Mouse (Mus musculus): ENCODE results near the gene Myo16. TPM values are rescaled to one million over a fixed set of nuclear protein-coding genes. Genes with fewer than 3 reads are reported as not detected.

Myo16 gene
- polyA plus RNA-seq, 1 experiment: not detected

- H3K4me1 ChIP-seq: no peaks in the 10 kb centered on the region
- TF ChIP-seq GATA1 (IDR thresholded peaks at IDR 0.05; ENCODE audit: borderline replicate concordance, low read length) (no peak), FLI1 (IDR thresholded peaks at IDR 0.05; ENCODE audit: low read length) (no peak)
- no peak overlapping the region for H3K4me3 ChIP-seq (replicated peaks)
- H3K27me3 ChIP-seq (replicated peaks): peaks cover 6% of the 10 kb centered on the region
- H3K9me3 ChIP-seq: no peaks in the 10 kb centered on the region
- no peaks in the 10 kb centered on the region for H3K36me3 ChIP-seq (replicated peaks; ENCODE audit: low read length)
Measured at GRCm38 (mm10) chr8:10222770-10223169, 69.1 kb downstream of the Myo16 start.

DNA sequence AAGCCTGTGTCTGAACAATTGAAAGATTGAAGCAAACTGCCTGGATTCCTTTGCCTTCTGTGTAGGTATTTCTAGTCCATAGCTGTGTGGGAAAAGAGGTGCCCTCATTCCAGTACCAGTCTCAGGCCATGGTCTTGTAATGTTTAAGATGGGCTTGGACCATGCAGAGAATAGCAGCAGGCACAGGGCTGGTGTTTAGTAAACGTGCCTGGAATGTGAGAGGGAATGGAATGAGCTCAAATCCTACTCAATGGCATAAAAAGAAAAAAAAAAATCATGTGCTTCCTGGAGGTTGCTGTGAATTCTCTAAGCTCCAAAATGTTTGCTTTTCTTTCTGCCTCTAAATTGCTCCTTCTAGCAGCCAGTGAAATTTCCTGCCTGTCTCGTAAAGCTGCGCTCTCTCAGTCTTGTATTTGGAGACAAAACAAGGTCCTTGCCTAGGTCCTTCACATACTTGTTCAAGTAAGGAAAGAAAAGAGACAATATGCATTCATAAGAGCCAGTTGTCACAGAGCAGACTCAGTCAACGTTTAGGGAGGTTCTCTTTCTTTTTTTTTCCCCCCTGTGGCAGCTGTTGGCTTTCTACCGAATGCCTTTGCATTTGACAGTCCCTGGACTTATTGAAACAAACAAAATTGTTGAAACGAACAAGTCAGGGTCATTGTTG lies 70.0 kb downstream of the Myo16 start:
- peaks cover 1% of the 10 kb centered on the region for H3K27me3 ChIP-seq (replicated peaks)
- TF ChIP-seq GATA1 (IDR thresholded peaks at IDR 0.05; ENCODE audit: borderline replicate concordance, low read length) (no peak), FLI1 (IDR thresholded peaks at IDR 0.05; ENCODE audit: low read length) (no peak)
- no peak overlapping the region for H3K4me3 ChIP-seq (replicated peaks)
- H3K4me1 ChIP-seq: no peaks in the 10 kb centered on the region
- no peaks in the 10 kb centered on the region for H3K36me3 ChIP-seq (replicated peaks; ENCODE audit: low read length)
- no peaks in the 10 kb centered on the region for H3K9me3 ChIP-seq

DNA sequence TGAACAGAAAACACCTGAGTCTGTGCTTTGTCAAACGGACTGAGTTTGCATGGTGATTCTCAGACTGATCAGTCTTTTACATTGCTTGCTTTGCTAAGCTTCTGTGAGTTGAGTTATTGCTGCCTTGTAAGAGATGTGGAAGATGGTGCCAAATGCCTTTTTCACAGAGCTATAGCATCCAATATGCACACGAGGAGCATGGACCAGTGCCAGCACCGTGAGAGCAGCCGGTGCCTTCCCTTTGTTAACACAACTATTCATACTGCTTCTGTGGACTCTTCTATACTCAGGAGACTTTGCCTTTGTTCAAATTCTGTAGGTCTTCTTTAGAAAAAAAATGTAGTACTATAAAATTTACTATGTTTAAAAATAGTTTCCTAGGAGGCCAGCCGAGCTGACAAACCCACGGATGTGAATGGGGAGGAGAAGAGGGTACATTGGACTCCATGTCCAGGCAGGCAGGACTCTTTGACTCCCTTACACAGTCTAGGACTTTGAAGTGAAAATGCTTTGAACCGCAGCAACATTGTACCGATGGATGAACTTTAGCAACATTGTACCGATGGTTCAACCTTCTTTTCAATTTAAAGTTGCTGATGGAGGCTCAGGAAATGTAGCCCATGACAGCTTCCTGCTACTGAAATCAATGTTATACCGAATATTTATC lies 70.7 kb downstream of the Myo16 start:
- Histone ChIP-seq H3K4me3 (replicated peaks) (no peak overlapping the region), H3K4me1 (no peaks in the 10 kb centered on the region), H3K36me3 (replicated peaks; ENCODE audit: low read length) (no peaks in the 10 kb centered on the region), H3K9me3 (no peaks in the 10 kb centered on the region), H3K27me3 (replicated peaks) (no peaks in the 10 kb centered on the region)
- TF ChIP-seq FLI1 (IDR thresholded peaks at IDR 0.05; ENCODE audit: low read length) (no peak), GATA1 (IDR thresholded peaks at IDR 0.05; ENCODE audit: borderline replicate concordance, low read length) (no peak)

DNA sequence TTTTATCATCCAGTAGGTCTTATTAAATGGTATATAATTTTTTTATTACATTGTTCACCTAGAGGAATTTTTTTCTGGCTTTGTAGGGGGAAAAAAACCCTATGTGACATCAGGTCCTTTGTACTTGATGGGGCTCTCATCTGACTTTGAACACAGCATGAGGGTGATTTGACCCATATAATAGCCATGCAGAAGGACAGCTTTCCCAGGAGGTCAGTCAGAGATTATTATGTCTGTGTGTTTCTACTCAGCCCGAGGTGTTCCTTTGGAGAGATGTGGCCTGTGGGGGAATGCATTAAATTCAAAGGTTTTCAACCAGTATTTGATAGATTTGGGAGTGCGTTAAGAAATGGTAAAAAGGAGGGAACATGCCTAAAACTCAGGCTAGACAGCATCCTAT lies 71.3 kb downstream of the Myo16 start:
- Histone ChIP-seq H3K4me3 (replicated peaks) (no peak overlapping the region), H3K4me1 (no peaks in the 10 kb centered on the region), H3K36me3 (replicated peaks; ENCODE audit: low read length) (no peaks in the 10 kb centered on the region), H3K9me3 (no peaks in the 10 kb centered on the region), H3K27me3 (replicated peaks) (no peaks in the 10 kb centered on the region)
- TF ChIP-seq GATA1 (IDR thresholded peaks at IDR 0.05; ENCODE audit: borderline replicate concordance, low read length) (no peak), FLI1 (IDR thresholded peaks at IDR 0.05; ENCODE audit: low read length) (no peak)

GRCm38 (mm10) chr8:10230746-10231369 lies 77.1 kb downstream of the Myo16 start:
- Histone ChIP-seq H3K27me3 (replicated peaks) (peaks cover 4% of the 10 kb centered on the region), H3K9me3 (no peaks in the 10 kb centered on the region), H3K4me1 (0 out of 2 replicates have a peak, but pooled peaks cover 3% of the 10 kb centered on the region), H3K4me3 (replicated peaks) (no peak overlapping the region), H3K36me3 (replicated peaks; ENCODE audit: low read length) (no peaks in the 10 kb centered on the region)
- TF ChIP-seq FLI1 (IDR thresholded peaks at IDR 0.05; ENCODE audit: low read length): no peak
- no peak for TF ChIP-seq GATA1 (IDR thresholded peaks at IDR 0.05; ENCODE audit: borderline replicate concordance, low read length)

DNA sequence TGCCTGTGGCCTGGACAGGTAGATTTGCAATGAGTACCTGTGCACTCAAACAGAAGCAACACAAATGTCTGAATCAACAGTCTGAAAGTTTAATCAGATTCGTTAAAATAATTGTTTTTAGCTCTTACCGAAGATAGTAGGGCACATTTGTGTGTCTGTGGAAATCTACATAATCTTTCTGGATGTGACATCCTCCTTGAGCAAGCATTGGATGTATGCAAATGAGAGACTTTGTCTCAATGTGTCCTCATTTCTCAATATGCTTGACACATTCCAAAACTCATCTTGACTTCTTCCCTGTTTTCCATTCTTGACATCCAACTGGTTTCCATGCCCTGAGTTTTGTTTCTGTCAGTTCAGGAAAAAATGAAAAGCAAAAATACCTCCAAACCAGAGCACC lies 80.8 kb downstream of the Myo16 start:
- H3K27me3 ChIP-seq (replicated peaks): peaks cover 6% of the 10 kb centered on the region
- H3K4me3 ChIP-seq (replicated peaks): no peak overlapping the region
- no peak for TF ChIP-seq GATA1 (IDR thresholded peaks at IDR 0.05; ENCODE audit: borderline replicate concordance, low read length)
- no peak for TF ChIP-seq FLI1 (IDR thresholded peaks at IDR 0.05; ENCODE audit: low read length)
- no peaks in the 10 kb centered on the region for H3K9me3 ChIP-seq
- H3K4me1 ChIP-seq: 0 out of 2 replicates have a peak, but pooled peaks cover 3% of the 10 kb centered on the region
- no peaks in the 10 kb centered on the region for H3K36me3 ChIP-seq (replicated peaks; ENCODE audit: low read length)

- Histone ChIP-seq H3K9me3 (no peaks in the 10 kb centered on the region), H3K4me1 (no peaks in the 10 kb centered on the region), H3K36me3 (replicated peaks; ENCODE audit: low read length) (no peaks in the 10 kb centered on the region), H3K27me3 (replicated peaks) (no peaks in the 10 kb centered on the region), H3K4me3 (replicated peaks) (no peak overlapping the region)
- TF ChIP-seq FLI1 (IDR thresholded peaks at IDR 0.05; ENCODE audit: low read length) (no peak), GATA1 (IDR thresholded peaks at IDR 0.05; ENCODE audit: borderline replicate concordance, low read length) (no peak)
Measured at GRCm38 (mm10) chr8:10243344-10243743, 89.6 kb downstream of the Myo16 start.

GRCm38 (mm10) chr8:10249156-10249555 lies 95.4 kb downstream of the Myo16 start:
- Histone ChIP-seq H3K27me3 (replicated peaks) (peaks cover 12% of the 10 kb centered on the region), H3K4me3 (replicated peaks) (no peak overlapping the region), H3K9me3 (peaks cover 5% of the 10 kb centered on the region; the same call in 1 of the 2 replicates), H3K4me1 (peaks cover 3% of the 10 kb centered on the region; the same call in 1 of the 2 replicates), H3K36me3 (replicated peaks; ENCODE audit: low read length) (no peaks in the 10 kb centered on the region)
- no peak for TF ChIP-seq FLI1 (IDR thresholded peaks at IDR 0.05; ENCODE audit: low read length)
- no peak for TF ChIP-seq GATA1 (IDR thresholded peaks at IDR 0.05; ENCODE audit: borderline replicate concordance, low read length)

- Histone ChIP-seq H3K27me3 (replicated peaks) (peaks cover 3% of the 10 kb centered on the region), H3K36me3 (replicated peaks; ENCODE audit: low read length) (no peaks in the 10 kb centered on the region), H3K9me3 (no peaks in the 10 kb centered on the region), H3K4me3 (replicated peaks) (no peak overlapping the region), H3K4me1 (no peaks in the 10 kb centered on the region)
- no peak for TF ChIP-seq GATA1 (IDR thresholded peaks at IDR 0.05; ENCODE audit: borderline replicate concordance, low read length)
- TF ChIP-seq FLI1 (IDR thresholded peaks at IDR 0.05; ENCODE audit: low read length): no peak
Measured at GRCm38 (mm10) chr8:10255741-10256140, 102.0 kb downstream of the Myo16 start.

- Histone ChIP-seq H3K27me3 (replicated peaks) (peaks cover under 1% of the 10 kb centered on the region), H3K4me3 (replicated peaks) (no peak overlapping the region), H3K9me3 (no peaks in the 10 kb centered on the region), H3K4me1 (no peaks in the 10 kb centered on the region), H3K36me3 (replicated peaks; ENCODE audit: low read length) (no peaks in the 10 kb centered on the region)
- no peak for TF ChIP-seq FLI1 (IDR thresholded peaks at IDR 0.05; ENCODE audit: low read length)
- TF ChIP-seq GATA1 (IDR thresholded peaks at IDR 0.05; ENCODE audit: borderline replicate concordance, low read length): no peak
Measured at GRCm38 (mm10) chr8:10256563-10256962, 102.9 kb downstream of the Myo16 start.

Data from megakaryocyte, embryonic 14.5 days (primary cell).